Mouse (Mus musculus) olfactory bulb, adult 2 months (tissue): ENCODE measurements around the gene Arhgap24.

Source experiments
- CTCF ChIP-seq: fragments of 200-500 bp; IDR thresholded peaks from 2 replicates; pipeline ENCODE4 v1.5.1; 2012; ENCODE audit warnings: low read depth, mild to moderate bottlenecking, low read length, moderate library complexity; ENCODE audit not compliant: insufficient read depth
- POLR2A ChIP-seq: fragments of 200-500 bp; IDR thresholded peaks from 2 replicates; pipeline ENCODE4 v1.6.1; 2012; ENCODE audit warnings: mild to moderate bottlenecking, low read depth, low read length, moderate library complexity; ENCODE audit not compliant: insufficient read depth

GRCm38 (mm10) chr5:102659061-102659460 is 177.9 kb downstream of the Arhgap24 start:
- TF ChIP-seq CTCF (no peak), POLR2A (no peak)
